Mouse (Mus musculus) forebrain, embryonic 14.5 days (tissue): ENCODE results near the gene Pla2g4b. TPM values are rescaled to one million over a fixed set of nuclear protein-coding genes. Genes with fewer than 3 reads are reported as not detected.

Source experiments
- ATAC-seq: fragments of 200-750 bp; cut with Nextera tagmentation; 2 replicates; pipeline ENCODE4 v1.8.0; 2017; ENCODE audit warnings: mild to moderate bottlenecking, moderate library complexity
- DNase-seq: peaks from one replicate; pipeline ENCODE4 v3.0.0-alpha.2; 2015; ENCODE audit warnings: low spot score
- H3K27ac ChIP-seq: fragments of 300-500 bp; sonication (generic); 2 replicates; pipeline ENCODE4 v1.5.1; 2014; ENCODE audit warnings: low read depth, mild to moderate bottlenecking, control low read depth, low read length, moderate library complexity
- H3K27me3 ChIP-seq: fragments of 300-500 bp; sonication (generic); replicated peaks from 2 replicates; pipeline ENCODE4 v1.6.1; 2014; ENCODE audit warnings: low read length, control low read depth, mixed read lengths; ENCODE audit not compliant: control insufficient read depth, insufficient read depth
- H3K36me3 ChIP-seq: fragments of 300-500 bp; sonication (generic); 2 replicates; pipeline ENCODE4 v1.6.1; 2014; ENCODE audit warnings: low read length, control low read depth; ENCODE audit not compliant: control insufficient read depth, insufficient read depth
- H3K4me1 ChIP-seq: fragments of 300-500 bp; sonication (generic); 2 replicates; pipeline ENCODE4 v1.6.1; 2014; ENCODE audit warnings: antibody characterized with exemption, low read length, control low read depth; ENCODE audit not compliant: control insufficient read depth, insufficient read depth
- H3K4me2 ChIP-seq: fragments of 300-500 bp; sonication (generic); 2 replicates; pipeline ENCODE4 v1.6.1; 2014; ENCODE audit warnings: mild to moderate bottlenecking, control low read depth, low read length
- H3K4me3 ChIP-seq: fragments of 300-500 bp; sonication (generic); 2 replicates; pipeline ENCODE4 v1.5.1; 2014; ENCODE audit warnings: low read depth, low read length, control low read depth
- H3K9ac ChIP-seq: fragments of 300-500 bp; sonication (generic); 2 replicates; pipeline ENCODE4 v1.6.1; 2014; ENCODE audit warnings: mild to moderate bottlenecking, low read length, control low read depth, moderate library complexity
- H3K9me3 ChIP-seq: fragments of 300-500 bp; sonication (generic); replicated peaks from 2 replicates; pipeline ENCODE4 v1.6.1; 2016; ENCODE audit warnings: low read length, control low read depth, mixed read lengths; ENCODE audit not compliant: control insufficient read depth
- whole genome bisulfite sequencing: fragments of 180-500 bp; shearing (Covaris S2); extraction: QIAGEN DNeasy Blood & Tissue Kit; methylation state at CpG from one replicate; pipeline ENCODE4 v1.1.7; 2014; 5-methylcytosine and 5-hydroxymethylcytosine counted together
- polyA plus RNA-seq: library from polyadenylated mRNA; unstranded; fragments of >200 nt; fragmentation: Nextera tagmentation; extraction: Ambion mirVana; gene quantifications from 2 replicates; pipeline ENCODE4 v1.2.1, GENCODE M21; 2014

Pla2g4b gene
- 1.5 TPM in 2 replicates for polyA plus RNA-seq

DNA sequence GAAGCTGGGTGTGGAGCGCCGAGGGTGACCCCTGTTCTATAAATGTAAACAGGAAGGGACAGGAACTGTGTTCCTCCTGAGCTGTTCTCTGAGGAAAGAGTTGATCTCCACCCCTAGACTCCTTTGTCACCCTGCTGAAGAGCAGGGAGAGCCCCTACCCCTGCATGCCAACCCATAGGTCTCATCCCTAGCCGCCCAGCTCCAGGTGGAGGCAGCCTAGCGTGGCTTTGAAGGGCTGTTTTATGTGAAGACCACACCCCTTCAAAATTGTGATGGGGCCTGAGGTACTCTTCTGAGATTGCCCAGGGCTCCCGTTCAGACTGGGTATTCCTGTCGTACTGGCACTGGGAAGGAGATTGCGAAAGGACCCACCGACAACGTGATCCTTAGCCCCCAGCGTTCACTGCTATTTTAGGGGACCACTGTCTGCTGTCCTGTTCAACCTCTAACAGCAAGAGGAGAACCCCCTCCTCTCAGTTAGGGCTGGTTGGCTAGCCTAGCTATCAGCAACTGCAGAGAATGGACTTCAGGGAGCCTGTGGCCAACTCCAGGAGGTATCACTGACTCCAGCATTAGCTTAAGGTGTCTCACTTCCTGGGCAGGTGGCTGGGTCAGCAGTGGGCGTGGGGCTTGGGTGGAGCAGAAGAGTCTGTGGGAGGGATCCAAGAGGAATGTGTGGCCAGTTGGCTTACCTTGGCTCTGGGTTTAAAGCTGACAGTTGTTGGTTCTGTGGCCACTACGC is at the start of gene Pla2g4b:
Gene Pla2g4b, plus strand, starts transcription at position 692 of the 742 bp plus-strand sequence.
- WGBS: 93% methylated on average over 12 of the region's 12 CpGs
- DNase-seq (no peak), ATAC-seq (no peak)
- no peak within 1 kb of the TSS for H3K4me2 ChIP-seq
- H3K36me3 ChIP-seq: peaks cover 50% of the 10 kb centered on the region
- H3K27me3 ChIP-seq: no peaks in the 10 kb centered on the region
- H3K4me3 ChIP-seq: no peak within 1 kb of the TSS
- no peak within 1 kb of the TSS for H3K9ac ChIP-seq
- H3K4me1 ChIP-seq: peaks cover 6% of the 10 kb centered on the region
- H3K9me3 ChIP-seq: no peaks in the 10 kb centered on the region
- H3K27ac ChIP-seq: no peak within 1 kb of the TSS

DNA sequence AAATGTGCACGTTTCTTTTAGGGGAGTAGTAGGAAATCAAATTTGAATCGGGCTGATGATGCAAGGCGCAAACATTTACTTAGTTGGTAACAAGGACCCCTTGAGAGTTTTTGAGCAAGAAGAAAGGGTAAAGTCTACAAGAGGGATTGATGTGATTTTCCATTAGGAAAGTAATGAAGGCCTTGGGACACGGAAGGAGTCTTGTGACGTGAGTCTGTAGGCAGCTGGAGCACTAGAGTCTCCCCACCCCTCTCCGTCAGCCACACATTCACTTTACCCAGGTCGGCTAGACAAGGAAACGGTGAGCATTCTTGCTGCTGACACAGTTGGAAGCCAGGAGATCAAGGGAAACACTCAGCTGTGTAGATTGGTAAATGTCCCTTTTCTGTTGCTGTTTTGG is 47.3 kb upstream of the Pla2g4b start:
- no peak overlapping the region for H3K4me2 ChIP-seq
- H3K36me3 ChIP-seq: peaks cover 11% of the 10 kb centered on the region; the same call in 1 of the 2 replicates
- DNase-seq (no peak), ATAC-seq (no peak)
- no peaks in the 10 kb centered on the region for H3K4me1 ChIP-seq
- no peaks in the 10 kb centered on the region for H3K27me3 ChIP-seq
- no peaks in the 10 kb centered on the region for H3K9me3 ChIP-seq
- no peak overlapping the region for H3K9ac ChIP-seq
- H3K27ac ChIP-seq: no peak overlapping the region
- WGBS: 68% methylated on average over 8 of the region's 8 CpGs
- no peak overlapping the region for H3K4me3 ChIP-seq

DNA sequence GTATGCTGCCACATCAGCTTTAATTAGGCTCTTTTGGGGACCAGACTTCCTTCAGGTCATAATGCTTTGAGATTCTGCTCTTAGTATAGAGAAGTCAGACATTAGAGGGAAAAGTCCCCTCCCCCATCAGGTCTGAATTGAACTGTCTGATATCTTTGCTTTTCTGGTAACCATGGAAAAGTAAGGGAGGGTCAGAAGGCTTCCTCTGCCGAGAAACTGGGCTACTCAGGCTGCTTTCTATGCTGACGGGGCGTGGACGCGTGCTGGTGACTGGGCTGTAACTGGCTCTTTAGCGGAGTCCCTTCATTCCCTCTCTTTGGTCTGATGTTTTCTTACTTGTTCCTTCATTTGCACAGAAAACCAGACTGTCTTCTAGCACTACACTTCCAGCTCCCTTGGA is 46.8 kb upstream of the Pla2g4b start:
- DNase-seq (no peak), ATAC-seq (no peak)
- WGBS: 86% methylated on average over 6 of the region's 6 CpGs
- Histone ChIP-seq H3K27ac (no peak overlapping the region), H3K4me3 (no peak overlapping the region), H3K36me3 (peaks cover 9% of the 10 kb centered on the region; the same call in 1 of the 2 replicates), H3K4me1 (no peaks in the 10 kb centered on the region), H3K9me3 (no peaks in the 10 kb centered on the region), H3K27me3 (no peaks in the 10 kb centered on the region), H3K9ac (no peak overlapping the region), H3K4me2 (no peak overlapping the region)

DNA sequence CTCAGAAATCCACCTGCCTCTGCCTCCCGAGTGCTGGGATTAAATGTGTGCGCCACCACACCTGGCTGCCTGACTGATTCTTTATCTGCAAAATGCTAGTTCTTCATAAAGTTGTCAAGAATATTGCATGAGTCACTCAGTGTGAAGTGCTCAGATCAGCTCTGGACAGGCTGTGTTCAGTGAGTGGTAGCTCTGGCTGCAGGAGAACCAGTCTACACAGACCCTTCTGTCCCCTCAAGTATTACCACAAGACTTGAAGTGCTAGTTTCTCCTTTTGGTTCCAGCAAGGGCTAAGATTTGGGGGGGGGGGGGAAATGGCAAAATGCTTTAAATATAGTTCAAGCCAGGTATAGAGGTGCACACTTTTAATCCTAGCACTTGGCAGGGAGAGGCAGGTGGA is 45.8 kb upstream of the Pla2g4b start:
- DNase-seq: no peak
- no peaks in the 10 kb centered on the region for H3K4me1 ChIP-seq
- no peak overlapping the region for H3K9ac ChIP-seq
- no peaks in the 10 kb centered on the region for H3K36me3 ChIP-seq
- no peaks in the 10 kb centered on the region for H3K27me3 ChIP-seq
- no peaks in the 10 kb centered on the region for H3K9me3 ChIP-seq
- H3K27ac ChIP-seq: no peak overlapping the region
- ATAC-seq: no peak
- H3K4me2 ChIP-seq: no peak overlapping the region
- 100% methylated on average over 2 of the region's 2 CpGs for WGBS
- no peak overlapping the region for H3K4me3 ChIP-seq

DNA sequence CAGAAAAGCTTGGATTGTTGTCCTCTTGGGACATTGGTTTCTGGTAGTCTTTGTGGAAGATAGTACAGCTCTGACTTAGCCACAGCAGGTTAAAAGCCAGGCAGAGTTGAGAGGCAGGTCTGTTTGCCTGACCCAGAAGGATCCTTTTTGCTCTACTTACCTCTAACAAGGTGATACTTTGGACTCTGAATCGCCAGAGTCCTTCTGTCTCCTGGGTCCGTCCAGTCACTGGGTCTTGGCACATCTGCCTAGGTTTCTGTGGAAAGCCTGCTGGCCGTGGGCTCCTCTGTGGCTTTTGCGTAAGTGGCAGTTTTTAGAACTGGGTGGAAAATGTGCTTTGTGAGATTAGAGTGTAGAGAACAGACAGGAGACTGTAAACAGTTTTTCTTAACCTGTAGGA is 44.3 kb upstream of the Pla2g4b start:
- WGBS: 97% methylated on average over 4 of the region's 4 CpGs

DNA sequence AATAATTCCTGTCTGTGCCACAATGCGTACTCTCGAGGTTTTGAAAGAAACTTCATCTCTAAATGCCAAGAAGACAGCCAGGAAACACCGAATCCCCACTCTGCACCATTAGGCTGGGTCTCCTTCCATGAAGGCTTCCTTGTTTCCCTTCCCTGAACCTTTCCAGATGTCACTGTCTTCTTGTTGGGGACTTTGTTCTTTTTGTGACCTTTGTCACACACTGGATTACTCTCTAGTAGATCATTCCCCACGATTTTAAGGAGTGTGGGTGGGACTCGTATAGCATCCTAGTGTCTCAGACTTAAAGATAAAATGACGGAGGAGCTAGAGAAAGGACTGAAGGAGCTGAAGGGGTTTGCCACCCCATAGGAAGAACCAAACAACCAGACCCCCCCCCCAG is 42.3 kb upstream of the Pla2g4b start:
- Histone ChIP-seq H3K36me3 (no peaks in the 10 kb centered on the region), H3K27ac (no peak overlapping the region), H3K27me3 (no peaks in the 10 kb centered on the region), H3K9me3 (no peaks in the 10 kb centered on the region), H3K9ac (no peak overlapping the region), H3K4me1 (no peaks in the 10 kb centered on the region), H3K4me2 (no peak overlapping the region), H3K4me3 (no peak overlapping the region)
- DNase-seq: no peak
- 90% methylated on average over 6 of the region's 6 CpGs for WGBS
- no peak for ATAC-seq

More for the DNA sequence above, 44.3 kb upstream of the Pla2g4b start:
- no peaks in the 10 kb centered on the region for H3K36me3 ChIP-seq
- no peaks in the 10 kb centered on the region for H3K27me3 ChIP-seq
- ATAC-seq: no peak
- no peak overlapping the region for H3K4me3 ChIP-seq
- H3K4me1 ChIP-seq: no peaks in the 10 kb centered on the region
- no peak overlapping the region for H3K4me2 ChIP-seq
- no peak overlapping the region for H3K27ac ChIP-seq
- no peaks in the 10 kb centered on the region for H3K9me3 ChIP-seq
- DNase-seq: no peak
- no peak overlapping the region for H3K9ac ChIP-seq

DNA sequence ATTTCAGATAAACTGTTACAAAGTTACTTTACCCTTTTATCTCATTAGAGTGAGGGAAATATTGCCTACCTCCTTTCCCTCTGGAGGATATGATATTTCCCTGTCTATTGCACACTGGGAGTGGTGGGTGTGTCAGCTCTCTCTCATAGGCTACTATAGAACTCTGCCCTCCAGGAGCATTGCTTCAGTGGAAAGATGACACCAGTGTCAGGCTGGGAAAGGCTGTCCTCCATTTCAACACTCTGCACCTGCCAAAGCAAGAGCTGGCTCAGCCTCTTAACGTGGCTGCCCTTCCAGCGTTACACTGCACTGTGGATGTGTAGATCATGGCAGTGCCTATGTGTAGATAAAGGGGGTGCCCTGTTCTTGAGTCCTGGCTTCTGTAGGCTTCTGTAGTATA is 40.9 kb upstream of the Pla2g4b start:
- Histone ChIP-seq H3K9me3 (no peaks in the 10 kb centered on the region), H3K4me1 (no peaks in the 10 kb centered on the region), H3K27ac (no peak overlapping the region), H3K4me3 (no peak overlapping the region), H3K4me2 (no peak overlapping the region), H3K9ac (no peak overlapping the region), H3K36me3 (no peaks in the 10 kb centered on the region), H3K27me3 (no peaks in the 10 kb centered on the region)
- no peak for DNase-seq
- no peak for ATAC-seq
- WGBS: 82% methylated on average over 2 of the region's 2 CpGs

DNA sequence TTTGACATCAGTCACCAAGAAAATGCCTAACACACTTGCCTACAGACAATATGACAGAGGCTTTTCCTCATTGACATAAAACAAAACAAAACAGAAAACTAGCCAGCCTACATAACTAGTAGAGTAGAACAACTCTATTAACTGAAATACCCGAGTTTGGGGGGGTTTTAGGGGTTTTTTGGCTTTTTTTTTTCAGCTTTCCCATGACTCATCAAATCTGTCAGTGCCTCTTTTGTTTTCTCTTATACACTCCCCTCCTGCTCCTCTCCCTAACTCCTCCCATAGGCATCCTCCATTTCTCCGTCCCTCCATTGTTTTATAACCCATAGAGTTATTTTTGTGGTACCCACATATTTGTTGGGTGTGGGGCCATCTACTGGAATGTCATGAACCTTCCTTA is 39.7 kb upstream of the Pla2g4b start:
- Histone ChIP-seq H3K36me3 (no peaks in the 10 kb centered on the region), H3K9ac (no peak overlapping the region), H3K4me2 (no peak overlapping the region), H3K27me3 (no peaks in the 10 kb centered on the region), H3K4me3 (no peak overlapping the region), H3K9me3 (no peaks in the 10 kb centered on the region), H3K27ac (no peak overlapping the region), H3K4me1 (no peaks in the 10 kb centered on the region)
- ATAC-seq: no peak
- WGBS: 60% methylated on average over 2 of the region's 2 CpGs
- DNase-seq: no peak

DNA sequence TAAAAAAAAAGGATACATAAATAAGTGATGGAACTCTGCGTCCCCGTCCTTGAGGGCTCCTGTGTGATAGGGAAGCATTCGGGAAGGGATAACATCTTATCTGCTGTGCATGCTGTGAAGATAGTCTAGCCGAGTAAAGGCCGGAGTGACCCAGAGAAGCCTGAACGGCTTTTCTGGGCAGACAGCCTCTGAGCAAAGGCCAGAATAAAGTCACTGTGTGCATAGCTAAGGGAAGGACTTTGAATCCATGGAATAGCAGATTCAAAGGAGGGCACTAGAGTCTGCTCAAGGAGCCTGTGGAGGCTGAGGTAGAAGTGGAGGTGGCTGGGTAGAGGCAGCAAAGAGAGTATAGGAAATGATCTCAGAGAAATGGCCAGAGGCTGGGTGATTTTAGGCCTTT is 38.4 kb upstream of the Pla2g4b start:
- ATAC-seq: no peak

More for the DNA sequence above, 38.4 kb upstream of the Pla2g4b start:
- WGBS: 93% methylated on average over 6 of the region's 6 CpGs
- no peak overlapping the region for H3K9ac ChIP-seq
- H3K36me3 ChIP-seq: 0 out of 2 replicates have a peak, but pooled peaks cover 4% of the 10 kb centered on the region
- no peak overlapping the region; the same call in 1 of the 2 replicates for H3K27ac ChIP-seq
- H3K4me2 ChIP-seq: no peak overlapping the region
- H3K27me3 ChIP-seq: no peaks in the 10 kb centered on the region
- H3K4me1 ChIP-seq: no peaks in the 10 kb centered on the region
- H3K9me3 ChIP-seq: no peaks in the 10 kb centered on the region
- DNase-seq: no peak
- H3K4me3 ChIP-seq: no peak overlapping the region
